Mouse (Mus musculus): ENCODE measurements at regions not wholly inside any gene's neighbourhood (a gene's known extent, or its start where the extent isn't known, plus 50 kb on each side); places are given as distances from the start of the nearest gene placed in this dataset.
"Not testable (repeated sequence)": the region's sequence is repeated elsewhere in the genome, so short reads cannot be mapped to it uniquely, and the experiment has no call there.

DNA sequence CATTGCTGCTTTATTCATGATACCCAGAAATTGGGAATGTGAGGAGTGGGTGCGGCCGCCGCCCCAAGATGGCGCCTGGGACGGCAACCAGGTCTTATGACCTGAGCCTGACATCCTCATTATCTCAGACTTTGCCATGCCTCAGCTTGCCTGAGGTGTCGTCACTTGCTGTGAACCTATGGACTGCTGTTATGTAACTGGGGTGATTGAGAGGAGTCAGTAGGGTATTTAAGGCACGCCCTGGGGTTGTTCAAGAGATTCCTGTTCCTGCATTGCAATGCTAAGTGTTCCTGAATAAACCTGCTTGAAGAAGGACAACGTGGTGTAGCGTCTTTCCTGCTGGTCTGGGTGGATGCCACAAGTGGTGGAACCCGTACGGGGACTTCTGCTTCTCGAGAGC, 211.4 kb upstream of the Pou3f2 start:
- no peak for ATAC-seq (replicated peaks)
- no peaks in the 10 kb centered on the region for H3K9me3 ChIP-seq
- no peaks in the 10 kb centered on the region for H3K4me1 ChIP-seq
- WGBS, result 96% methylated on average over 12 of the region's 12 CpGs
- H3K4me3 ChIP-seq, result no peak overlapping the region
- H3K4me2 ChIP-seq, result no peak overlapping the region
- H3K27me3 ChIP-seq (replicated peaks), result no peaks in the 10 kb centered on the region
- H3K9ac ChIP-seq, result no peak overlapping the region
- no peaks in the 10 kb centered on the region for H3K36me3 ChIP-seq (replicated peaks)
- H3K27ac ChIP-seq, result no peak overlapping the region

DNA sequence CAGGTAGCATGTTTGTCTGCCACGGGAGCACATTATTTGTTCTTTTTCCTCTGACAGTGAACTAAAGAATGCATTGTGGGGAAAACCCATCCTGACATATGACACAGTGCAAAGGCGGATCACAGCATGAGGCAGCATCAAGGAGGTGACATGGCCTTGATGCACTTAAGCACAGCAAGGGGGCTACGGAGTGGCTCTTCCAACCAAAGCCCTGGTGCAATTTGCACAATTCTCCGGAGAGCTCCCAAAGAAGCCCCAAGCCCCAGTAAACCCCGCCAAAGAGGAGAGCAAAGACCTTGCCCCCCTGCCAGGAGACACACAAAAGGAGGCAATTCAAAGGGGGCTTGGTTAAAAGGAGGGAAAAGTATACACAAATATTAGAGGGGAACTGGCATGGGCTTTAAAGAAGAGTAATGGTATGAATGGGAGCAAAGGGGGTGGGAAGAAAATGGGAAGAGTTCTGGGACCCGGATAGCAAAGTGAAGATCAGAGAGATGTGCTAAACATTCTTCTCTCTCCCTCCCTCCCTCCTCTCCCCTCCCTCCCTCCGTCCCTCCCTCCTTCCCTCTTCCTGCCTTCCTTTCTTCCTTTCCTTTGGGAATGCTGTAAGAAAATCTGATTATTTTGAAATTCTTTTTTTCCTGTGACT, 179.7 kb upstream of the Pou3f2 start:
- Histone ChIP-seq H3K27ac (no peak overlapping the region), H3K9me3 (no peaks in the 10 kb centered on the region), H3K4me1 (peaks cover 5% of the 10 kb centered on the region; the same call in 1 of the 2 replicates), H3K9ac (no peak overlapping the region), H3K4me3 (peak overlapping the region; percentile 6; the same call in 1 of the 2 replicates), H3K36me3 (replicated peaks) (no peaks in the 10 kb centered on the region), H3K4me2 (peak overlapping the region; percentile 36), H3K27me3 (replicated peaks) (no peaks in the 10 kb centered on the region)
- ATAC-seq (replicated peaks), result peak; percentile 87
- 1% methylated on average over 7 of the region's 7 CpGs for WGBS

GRCm38 (mm10) chr4:22645616-22646015, 157.4 kb upstream of the Pou3f2 start:
- WGBS, result 64% methylated on average over 3 of the region's 3 CpGs
- H3K27ac ChIP-seq, result no peak overlapping the region

GRCm38 (mm10) chr4:22608922-22609321, 120.8 kb upstream of the Pou3f2 start:
- ATAC-seq (replicated peaks), result no peak
- Histone ChIP-seq H3K27ac (no peak overlapping the region), H3K9ac (no peak overlapping the region), H3K4me1 (no peaks in the 10 kb centered on the region), H3K9me3 (no peaks in the 10 kb centered on the region), H3K36me3 (replicated peaks) (no peaks in the 10 kb centered on the region), H3K27me3 (replicated peaks) (no peaks in the 10 kb centered on the region), H3K4me2 (no peak overlapping the region), H3K4me3 (no peak overlapping the region)
- WGBS, result 69% methylated on average over 2 of the region's 2 CpGs

More at GRCm38 (mm10) chr4:22645616-22646015, 157.4 kb upstream of the Pou3f2 start:
- Histone ChIP-seq H3K4me3 (no peak overlapping the region), H3K9ac (no peak overlapping the region), H3K4me2 (no peak overlapping the region), H3K9me3 (no peaks in the 10 kb centered on the region), H3K4me1 (no peaks in the 10 kb centered on the region), H3K27me3 (replicated peaks) (no peaks in the 10 kb centered on the region), H3K36me3 (replicated peaks) (no peaks in the 10 kb centered on the region)
- ATAC-seq (replicated peaks), result no peak

- not testable (repeated sequence) for H3K4me3 ChIP-seq; H3K27me3 ChIP-seq (replicated peaks); H3K4me1 ChIP-seq; H3K36me3 ChIP-seq (replicated peaks); ATAC-seq (replicated peaks); H3K27ac ChIP-seq; H3K9ac ChIP-seq; H3K9me3 ChIP-seq; H3K4me2 ChIP-seq
Observed at GRCm38 (mm10) chr4:22602164-22602563, 114.0 kb upstream of the Pou3f2 start.

GRCm38 (mm10) chr4:22587162-22587561, 99.0 kb upstream of the Pou3f2 start:
- no peak overlapping the region for H3K27ac ChIP-seq
- H3K4me2 ChIP-seq, result no peak overlapping the region
- H3K27me3 ChIP-seq (replicated peaks), result no peaks in the 10 kb centered on the region
- ATAC-seq (replicated peaks), result no peak
- H3K9ac ChIP-seq, result no peak overlapping the region
- no peaks in the 10 kb centered on the region for H3K4me1 ChIP-seq
- H3K36me3 ChIP-seq (replicated peaks), result no peaks in the 10 kb centered on the region
- no peak overlapping the region for H3K4me3 ChIP-seq
- no peaks in the 10 kb centered on the region for H3K9me3 ChIP-seq

GRCm38 (mm10) chr4:22565959-22566358, 77.8 kb upstream of the Pou3f2 start:
- 63% methylated on average over 2 of the region's 2 CpGs for WGBS
- no peak for ATAC-seq (replicated peaks)
- Histone ChIP-seq H3K9me3 (no peaks in the 10 kb centered on the region), H3K4me3 (no peak overlapping the region), H3K27ac (no peak overlapping the region), H3K9ac (no peak overlapping the region), H3K27me3 (replicated peaks) (no peaks in the 10 kb centered on the region), H3K36me3 (replicated peaks) (no peaks in the 10 kb centered on the region), H3K4me1 (no peaks in the 10 kb centered on the region), H3K4me2 (no peak overlapping the region)

DNA sequence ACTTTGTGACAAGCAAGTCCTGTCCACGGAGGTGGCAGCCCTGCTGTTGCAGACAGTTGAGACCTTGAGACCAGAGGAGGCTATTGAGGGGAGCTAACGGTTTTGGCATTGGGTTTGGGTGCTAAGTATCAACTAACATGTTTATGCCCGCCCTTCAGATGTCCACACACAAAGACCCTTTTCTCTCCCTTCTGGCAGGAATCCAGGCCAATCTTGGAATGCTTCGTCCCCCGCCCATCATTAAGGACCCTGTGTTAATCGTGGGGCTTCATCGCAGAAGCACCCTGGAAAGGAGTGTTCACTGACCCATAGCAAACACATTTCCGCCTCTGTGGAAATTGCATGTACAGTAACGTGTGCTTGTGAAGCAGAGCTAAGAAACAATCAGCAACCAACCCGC, 76.4 kb upstream of the Pou3f2 start:
- WGBS, result 35% methylated on average over 10 of the region's 10 CpGs
- H3K27me3 ChIP-seq (replicated peaks), result no peaks in the 10 kb centered on the region
- H3K36me3 ChIP-seq (replicated peaks), result no peaks in the 10 kb centered on the region
- no peaks in the 10 kb centered on the region for H3K9me3 ChIP-seq
- H3K4me3 ChIP-seq, result no peak overlapping the region
- no peak overlapping the region for H3K9ac ChIP-seq
- H3K4me1 ChIP-seq, result no peaks in the 10 kb centered on the region
- H3K27ac ChIP-seq, result no peak overlapping the region
- H3K4me2 ChIP-seq, result no peak overlapping the region
- no peak; the same call in 1 of the 2 replicates for ATAC-seq (replicated peaks)
